Mouse (Mus musculus): ENCODE measurements at regions not wholly inside any gene's neighbourhood (a gene's known extent, or its start where the extent isn't known, plus 50 kb on each side); places are given as distances from the start of the nearest gene placed in this dataset.

- no peak for TF ChIP-seq POLR2A (IDR thresholded peaks at IDR 0.05; ENCODE audit: borderline replicate concordance, extremely low read depth, insufficient read depth, insufficient read length, poor library complexity, severe bottlenecking)
- TF ChIP-seq CTCF (IDR thresholded peaks at IDR 0.05; ENCODE audit: borderline replicate concordance, extremely low read depth, insufficient read depth, insufficient read length): no peak
Observed at GRCm38 (mm10) chr7:72948026-72948425, 427.3 kb upstream of the Rgma start.

Data from brain, embryonic 14.5 days (tissue).